Mouse (Mus musculus) Patski (cell line): ENCODE measurements around the gene Cplx1. TPM values are rescaled to one million over a fixed set of nuclear protein-coding genes. Genes with fewer than 3 reads are reported as not detected.
"Not testable (repeated sequence)": the region's sequence is repeated elsewhere in the genome, so short reads cannot be mapped to it uniquely, and the experiment has no call there.

Source experiments
- ATAC-seq: fragments of 100-300 bp; one replicate; pipeline ENCODE4 v1.8.0; 2021
- CTCF ChIA-PET: fragments of 350-600 bp; sonication (Branson Sonifier 250); formaldehyde crosslinking; loops from one replicate; lab custom pipeline; 2022; ENCODE audit warnings: inconsistent platforms; lab: Charles Lee
- POLR2A ChIA-PET: fragments of 350-600 bp; sonication (Branson Sonifier 250); formaldehyde crosslinking; loops from one replicate; lab custom pipeline; 2022; ENCODE audit warnings: antibody characterized with exemption, inconsistent platforms; lab: Charles Lee
- DNase-seq: peaks from one replicate; pipeline ENCODE4 v3.0.0-alpha.2; 2011; ENCODE audit warnings: low read depth, low spot score
- H3K27me3 ChIP-seq: fragments of 371-371 bp; one replicate; pipeline ENCODE4 v1.5.1; 2021
- CTCF ChIP-seq: fragments of 100-300 bp; IDR thresholded peaks from one replicate; pipeline ENCODE4 v1.5.1; 2021
- in situ Hi-C: fragments of 300-500 bp; cut with MboI; formaldehyde crosslinking; loops from 3 replicates; pipeline ENCODE4 v1.11.1; 2018; ENCODE audit warnings: low pct_unique_long_range_greater_than_20kb, mixed read lengths
- polyA plus RNA-seq: library from polyadenylated mRNA; unstranded; gene quantifications from one replicate; pipeline ENCODE4 v1.2.3, GENCODE M21; 2021

The Cplx1 gene
- polyA plus RNA-seq, 1 experiment from 2014 or later = not detected

GRCm38 (mm10) chr5:108516655-108517054 is 33.2 kb downstream of the Cplx1 start:
- ATAC-seq (no peak), DNase-seq (no peak)
- H3K27me3 ChIP-seq = no peaks in the 10 kb centered on the region
- in situ Hi-C loops = no loop called here
- ChIA-PET POLR2A (no interaction called here), CTCF (interaction anchor here (0.9 kb wide), 1 partner anchor 13 kb away, joined by 3 read pairs; no protein-coding TSS in a partner anchor)
- no peak for TF ChIP-seq CTCF

- CTCF ChIA-PET = interaction anchor here (0.9 to 1.2 kb wide), 2 partner anchors 12 to 31 kb away, joined by 3 read pairs; no protein-coding TSS in a partner anchor
- no peaks in the 10 kb centered on the region for H3K27me3 ChIP-seq
- DNase-seq (no peak), ATAC-seq (no peak)
- POLR2A ChIA-PET = no interaction called here
- in situ Hi-C loops = no loop called here
- TF ChIP-seq CTCF = no peak
Observed at GRCm38 (mm10) chr5:108515581-108516361, 34.1 kb downstream of the Cplx1 start.

- in situ Hi-C loops = no loop called here
- ChIA-PET CTCF (interaction anchor here (0.9 to 1.4 kb wide), 3 partner anchors 10 to 88 kb away, joined by 3 read pairs; no protein-coding TSS in a partner anchor), POLR2A (interaction anchor here (0.6 kb wide), 1 partner anchor 8 kb away, joined by 3 read pairs; no protein-coding TSS in a partner anchor)
- TF ChIP-seq CTCF = no peak
- no peak for ATAC-seq
- H3K27me3 ChIP-seq = no peaks in the 10 kb centered on the region
- no peak for DNase-seq
Observed at GRCm38 (mm10) chr5:108502286-108502685, 47.5 kb downstream of the Cplx1 start.

- no peak for DNase-seq
- TF ChIP-seq CTCF = no peak
- CTCF ChIA-PET = interaction anchor here (1.4 kb wide), 1 partner anchor 89 kb away, joined by 3 read pairs; no protein-coding TSS in a partner anchor
Observed at GRCm38 (mm10) chr5:108501573-108501972, 48.3 kb downstream of the Cplx1 start.

GRCm38 (mm10) chr5:108486148-108486547 is 63.7 kb downstream of the Cplx1 start:
- DNase-seq, ATAC-seq, in situ Hi-C loops, H3K27me3 ChIP-seq: not testable (repeated sequence)
- ChIA-PET POLR2A (interaction anchor here (0.6 kb wide), 1 partner anchor 1634 kb away, joined by 3 read pairs; no protein-coding TSS in a partner anchor), CTCF (interaction anchor here (0.6 to 2.5 kb wide), 6 partner anchors 10 to 165 kb away, joined by 3 to 9 read pairs (median 4); no protein-coding TSS in a partner anchor)

More at GRCm38 (mm10) chr5:108501573-108501972, 48.3 kb downstream of the Cplx1 start:
- H3K27me3 ChIP-seq = no peaks in the 10 kb centered on the region
- in situ Hi-C loops = no loop called here
- no peak for ATAC-seq
- POLR2A ChIA-PET = no interaction called here

GRCm38 (mm10) chr5:108485239-108485638 is 64.6 kb downstream of the Cplx1 start:
- ATAC-seq (peak; percentile 71), DNase-seq (no peak)
- ChIA-PET POLR2A (interaction anchor here (0.9 kb wide), 1 partner anchor 11 kb away, joined by 3 read pairs; no protein-coding TSS in a partner anchor), CTCF (interaction anchor here (0.7 to 2.5 kb wide), 10 partner anchors 9 to 166 kb away, joined by 3 to 9 read pairs (median 4); no protein-coding TSS in a partner anchor)
- in situ Hi-C loops = no loop called here
- no peaks in the 10 kb centered on the region for H3K27me3 ChIP-seq
- TF ChIP-seq CTCF = peak; percentile 82

GRCm38 (mm10) chr5:108483006-108483405 is 66.8 kb downstream of the Cplx1 start:
- H3K27me3 ChIP-seq = no peaks in the 10 kb centered on the region
- in situ Hi-C loops = no loop called here
- no peak for ATAC-seq
- ChIA-PET POLR2A (no interaction called here), CTCF (no interaction called here)
- no peak for TF ChIP-seq CTCF
- no peak for DNase-seq

- no peak for DNase-seq
- ChIA-PET POLR2A (no interaction called here), CTCF (interaction anchor here (1.2 kb wide), 1 partner anchor 12 kb away, joined by 3 read pairs; no protein-coding TSS in a partner anchor)
- in situ Hi-C loops = no loop called here
- TF ChIP-seq CTCF = no peak
- H3K27me3 ChIP-seq = no peaks in the 10 kb centered on the region
- ATAC-seq = no peak
Observed at GRCm38 (mm10) chr5:108475977-108476376, 73.8 kb downstream of the Cplx1 start.

- no peaks in the 10 kb centered on the region for H3K27me3 ChIP-seq
- in situ Hi-C loops = no loop called here
- ATAC-seq (no peak), DNase-seq (no peak)
- ChIA-PET CTCF (no interaction called here), POLR2A (interaction anchor here (0.8 to 0.9 kb wide), 2 partner anchors 11 to 104 kb away, joined by 3 to 6 read pairs; no protein-coding TSS in a partner anchor)
- no peak for TF ChIP-seq CTCF
Observed at GRCm38 (mm10) chr5:108473737-108474136, 76.1 kb downstream of the Cplx1 start.

GRCm38 (mm10) chr5:108469617-108470016 is 80.2 kb downstream of the Cplx1 start:
- DNase-seq (no peak), ATAC-seq (no peak)
- in situ Hi-C loops = loop anchor here (5.0 kb wide), 1 partner anchor 437 kb away; no protein-coding TSS in a partner anchor
- ChIA-PET POLR2A (no interaction called here), CTCF (interaction anchor here (0.8 to 2.6 kb wide), 4 partner anchors 16 to 266 kb away, joined by 3 to 9 read pairs (median 4); no protein-coding TSS in a partner anchor)
- TF ChIP-seq CTCF = no peak
- no peaks in the 10 kb centered on the region for H3K27me3 ChIP-seq

Other genes with a start within 250 kb of the Cplx1 start
- 17.0 TPM for gene Pigg, start 237.4 kb downstream of the Cplx1 start, polyA plus RNA-seq
- gene Gm42517, start 182.1 kb downstream of the Cplx1 start, polyA plus RNA-seq = 10.3 TPM
- gene Pde6b, start 161.6 kb downstream of the Cplx1 start, polyA plus RNA-seq = 0.28 TPM
- 817 TPM for gene Atp5k, start 115.6 kb downstream of the Cplx1 start, polyA plus RNA-seq
- 1.1 TPM for gene Mfsd7a, start 101.1 kb downstream of the Cplx1 start, polyA plus RNA-seq
- gene Pcgf3, start 88.8 kb downstream of the Cplx1 start, polyA plus RNA-seq = 42.5 TPM
- 133 TPM for gene Gak, start 79.7 kb upstream of the Cplx1 start, polyA plus RNA-seq
- 37.2 TPM for gene Tmem175, start 79.7 kb upstream of the Cplx1 start, polyA plus RNA-seq
- gene Idua, start 110.3 kb upstream of the Cplx1 start, polyA plus RNA-seq = 10.4 TPM
- 29.8 TPM for gene Dgkq, start 119.6 kb upstream of the Cplx1 start, polyA plus RNA-seq
- gene Slc26a1, start 125.5 kb upstream of the Cplx1 start, polyA plus RNA-seq = 0.42 TPM
- gene Fgfrl1, start 142.4 kb upstream of the Cplx1 start, polyA plus RNA-seq = 57.6 TPM
- gene Rnf212, start 225.0 kb upstream of the Cplx1 start, polyA plus RNA-seq = not detected
- not detected for gene Tmed11, start 245.3 kb upstream of the Cplx1 start, polyA plus RNA-seq